Mouse (Mus musculus): Measurements from ENCODE around the gene Ints4. TPM values are rescaled to one million over a fixed set of nuclear protein-coding genes. Genes with fewer than 3 reads are reported as not detected.
"Not testable (repeated sequence)": the region's sequence is repeated elsewhere in the genome, so short reads cannot be mapped to it uniquely, and the experiment has no call there.

Gene Ints4
- polyA plus RNA-seq (2012; ENCODE audit: insufficient read depth, insufficient read length, missing spikeins): 17.6 and 18.0 TPM in 2 replicates

- H3K4me3 ChIP-seq (ENCODE audit: insufficient read depth, low read length): peak within 1 kb of the TSS; percentile 96
Observed at GRCm38 (mm10) chr7:97480821-97481339, at the start of gene Ints4. Ints4 (plus strand) TSS chr7:97480956.

GRCm38 (mm10) chr7:97433517-97433916, 47.2 kb upstream of the Ints4 start:
- not testable (repeated sequence) for H3K27ac ChIP-seq (ENCODE audit: insufficient read depth, low read depth, low read length); H3K4me3 ChIP-seq (ENCODE audit: insufficient read depth, low read length); H3K4me1 ChIP-seq (ENCODE audit: control insufficient read depth, insufficient read depth, low read length)

More at GRCm38 (mm10) chr7:97480821-97481339, at the start of gene Ints4:
- Histone ChIP-seq H3K27ac (ENCODE audit: insufficient read depth, low read depth, low read length) (peak within 1 kb of the TSS; percentile 61), H3K4me1 (ENCODE audit: control insufficient read depth, insufficient read depth, low read length) (peaks cover 15% of the 10 kb centered on the region)
- TF ChIP-seq POLR2A (IDR thresholded peaks at IDR 0.05; ENCODE audit: borderline replicate concordance, low read depth, low read length): 0 out of 2 replicates have a peak, but pooled peaks have one; percentile 64
- no peak for TF ChIP-seq CTCF (IDR thresholded peaks at IDR 0.05; ENCODE audit: low read depth, low read length)

GRCm38 (mm10) chr7:97434517-97434916, 46.2 kb upstream of the Ints4 start:
- Histone ChIP-seq H3K4me3 (ENCODE audit: insufficient read depth, low read length) (no peak overlapping the region), H3K27ac (ENCODE audit: insufficient read depth, low read depth, low read length) (no peak overlapping the region), H3K4me1 (ENCODE audit: control insufficient read depth, insufficient read depth, low read length) (no peaks in the 10 kb centered on the region)
- TF ChIP-seq CTCF (IDR thresholded peaks at IDR 0.05; ENCODE audit: low read depth, low read length) (no peak), POLR2A (IDR thresholded peaks at IDR 0.05; ENCODE audit: borderline replicate concordance, low read depth, low read length) (no peak)

- no peaks in the 10 kb centered on the region for H3K4me1 ChIP-seq (ENCODE audit: control insufficient read depth, insufficient read depth, low read length)
- no peak overlapping the region for H3K4me3 ChIP-seq (ENCODE audit: insufficient read depth, low read length)
- H3K27ac ChIP-seq (ENCODE audit: insufficient read depth, low read depth, low read length): no peak overlapping the region
- TF ChIP-seq POLR2A (IDR thresholded peaks at IDR 0.05; ENCODE audit: borderline replicate concordance, low read depth, low read length) (no peak), CTCF (IDR thresholded peaks at IDR 0.05; ENCODE audit: low read depth, low read length) (no peak)
Observed at GRCm38 (mm10) chr7:97438986-97439385, 41.8 kb upstream of the Ints4 start.

- TF ChIP-seq CTCF (IDR thresholded peaks at IDR 0.05; ENCODE audit: low read depth, low read length): no peak
- Histone ChIP-seq H3K4me1 (ENCODE audit: control insufficient read depth, insufficient read depth, low read length) (no peaks in the 10 kb centered on the region), H3K4me3 (ENCODE audit: insufficient read depth, low read length) (no peak overlapping the region), H3K27ac (ENCODE audit: insufficient read depth, low read depth, low read length) (no peak overlapping the region)
Observed at GRCm38 (mm10) chr7:97446171-97446925, 34.4 kb upstream of the Ints4 start.

- H3K27ac ChIP-seq (ENCODE audit: insufficient read depth, low read depth, low read length): no peak overlapping the region
- H3K4me1 ChIP-seq (ENCODE audit: control insufficient read depth, insufficient read depth, low read length): no peaks in the 10 kb centered on the region
- TF ChIP-seq CTCF (IDR thresholded peaks at IDR 0.05; ENCODE audit: low read depth, low read length): no peak
- no peak for TF ChIP-seq POLR2A (IDR thresholded peaks at IDR 0.05; ENCODE audit: borderline replicate concordance, low read depth, low read length)
- no peak overlapping the region for H3K4me3 ChIP-seq (ENCODE audit: insufficient read depth, low read length)
Observed at GRCm38 (mm10) chr7:97447050-97447531, 33.7 kb upstream of the Ints4 start.

- not testable (repeated sequence) for H3K4me1 ChIP-seq (ENCODE audit: control insufficient read depth, insufficient read depth, low read length); H3K4me3 ChIP-seq (ENCODE audit: insufficient read depth, low read length); H3K27ac ChIP-seq (ENCODE audit: insufficient read depth, low read depth, low read length)
Observed at GRCm38 (mm10) chr7:97451023-97451422, 29.7 kb upstream of the Ints4 start, which contains the start of gene Kctd14. Kctd14 (plus strand) TSS chr7:97451323.

GRCm38 (mm10) chr7:97452196-97452595, 28.6 kb upstream of the Ints4 start:
- Histone ChIP-seq H3K27ac (ENCODE audit: insufficient read depth, low read depth, low read length) (no peak overlapping the region), H3K4me1 (ENCODE audit: control insufficient read depth, insufficient read depth, low read length) (peaks cover 7% of the 10 kb centered on the region; the same call in 1 of the 2 replicates), H3K4me3 (ENCODE audit: insufficient read depth, low read length) (no peak overlapping the region)
- TF ChIP-seq POLR2A (IDR thresholded peaks at IDR 0.05; ENCODE audit: borderline replicate concordance, low read depth, low read length) (no peak), CTCF (IDR thresholded peaks at IDR 0.05; ENCODE audit: low read depth, low read length) (no peak)

- no peak for TF ChIP-seq POLR2A (IDR thresholded peaks at IDR 0.05; ENCODE audit: borderline replicate concordance, low read depth, low read length)
- no peak for TF ChIP-seq CTCF (IDR thresholded peaks at IDR 0.05; ENCODE audit: low read depth, low read length)
- peak overlapping the region; percentile 48 for H3K4me3 ChIP-seq (ENCODE audit: insufficient read depth, low read length)
- no peak overlapping the region for H3K27ac ChIP-seq (ENCODE audit: insufficient read depth, low read depth, low read length)
- peaks cover 7% of the 10 kb centered on the region; the same call in 1 of the 2 replicates for H3K4me1 ChIP-seq (ENCODE audit: control insufficient read depth, insufficient read depth, low read length)
Observed at GRCm38 (mm10) chr7:97453141-97453921, 27.4 kb upstream of the Ints4 start.

- TF ChIP-seq CTCF (IDR thresholded peaks at IDR 0.05; ENCODE audit: low read depth, low read length): no peak
- no peak for TF ChIP-seq POLR2A (IDR thresholded peaks at IDR 0.05; ENCODE audit: borderline replicate concordance, low read depth, low read length)
- Histone ChIP-seq H3K4me3 (ENCODE audit: insufficient read depth, low read length) (no peak overlapping the region), H3K27ac (ENCODE audit: insufficient read depth, low read depth, low read length) (no peak overlapping the region), H3K4me1 (ENCODE audit: control insufficient read depth, insufficient read depth, low read length) (peaks cover 7% of the 10 kb centered on the region; the same call in 1 of the 2 replicates)
Observed at GRCm38 (mm10) chr7:97454795-97455194, 26.0 kb upstream of the Ints4 start.

All from bone marrow macrophage, adult 2 months (primary cell).